ENCODE assay signal across 11 mouse cellular contexts in the genomic region with DNA sequence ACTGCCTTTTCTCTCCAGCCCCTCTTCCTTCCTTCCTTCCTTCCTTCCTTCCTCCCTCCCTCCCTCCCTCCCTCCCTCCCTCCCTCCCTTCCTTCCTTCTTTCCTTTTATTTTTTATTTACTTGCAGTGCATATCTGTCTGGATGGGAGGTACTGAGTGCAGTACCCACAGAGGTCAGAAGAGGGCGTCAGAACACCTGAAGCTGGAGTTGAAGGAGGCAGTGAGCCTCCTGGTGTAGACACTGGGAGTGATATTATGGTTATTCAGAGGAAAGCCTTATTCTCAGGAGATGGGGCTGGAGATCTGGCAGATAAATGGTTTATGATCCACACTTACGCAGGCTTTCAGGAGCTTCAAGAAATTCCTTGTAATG. TPM values are rescaled to one million over a fixed set of nuclear protein-coding genes. Genes with fewer than 3 reads are reported as not detected.
DNase-seq lines count a peak whose midpoint lies in the region; ATAC-seq lines count a peak whose summit lies in the region.
"Had no signal": no experiment of that assay in that cellular context is flagged by ENCODE, and none has a peak within 500 bp of the region (broad histone marks: within the 10 kb centered on the region; RNA-seq: fewer than 3 reads in every experiment).

No protein-coding gene starts in this region.

- WGBS in heart, embryonic 10.5 days, result 44% methylated on average over 2 of the region's 2 CpGs

- peak; percentile 33 for DNase-seq in heart, postnatal 4 days
- no peak for DNase-seq in heart, embryonic 10.5 days (ENCODE audit: low spot score)
- DNase-seq in 416B (ENCODE audit: low read depth), result peak; percentile 77
- peak; percentile 28 for DNase-seq in T-cell, adult 2 months (ENCODE audit: low spot score)
- DNase-seq in frontal cortex, adult 2 months (ENCODE audit: extremely low spot score in 1 of 2, low spot score in 1 of 2), result peak; percentile 31 to 83
- DNase-seq in naive thymus-derived CD4-positive, alpha-beta T cell, adult 2 months (ENCODE audit: low read depth), result peak; percentile 49
- DNase-seq in urinary bladder, postnatal 10 days (ENCODE audit: low spot score), result no peak

- no peaks in the 10 kb centered on the region for H3K4me1 ChIP-seq in heart, embryonic 10.5 days

- no peak overlapping the region for H3K27ac ChIP-seq in heart, embryonic 10.5 days

- H3K4me3 ChIP-seq in heart, embryonic 10.5 days, result no peak overlapping the region

- no peak for ATAC-seq in activated CD4-positive, CD25-positive, alpha-beta regulatory T cell, adult 4 months

- no peaks in the 10 kb centered on the region for H3K36me3 ChIP-seq in heart, embryonic 10.5 days

- peaks cover 40% of the 10 kb centered on the region for H3K27me3 ChIP-seq in heart, embryonic 10.5 days (ENCODE audit: insufficient read depth, poor library complexity, severe bottlenecking)

- H3K9me3 ChIP-seq in heart, embryonic 10.5 days, result no peaks in the 10 kb centered on the region

RNA-seq across cellular contexts. Expression of a gene that starts 16.0 kb away (rescaled TPM):
- not detected for total RNA-seq in heart, postnatal 4 days (2021)
- not detected in 2 replicates for polyA plus RNA-seq in heart, embryonic 10.5 days (2016; fragmentation: Nextera tagmentation; extraction: Ambion mirVana)
- 0.82 and 0.99 TPM in 2 replicates for polyA plus RNA-seq in frontal cortex, adult 2 months (2012; rRNA removed)
- not detected for polyA plus RNA-seq in activated CD4-positive, CD25-positive, alpha-beta regulatory T cell, adult 4 months (2017; shearing (Covaris generic))
- total RNA-seq: heart, postnatal 36 days had no signal
- polyA plus RNA-seq: lung, embryonic 16.5 days; stomach, embryonic 16.5 days had no signal

RNA-seq across cellular contexts. Expression of a gene that starts 20.1 kb away (rescaled TPM):
- total RNA-seq in heart, postnatal 4 days (2021), result not detected
- polyA plus RNA-seq in heart, embryonic 10.5 days (2016; fragmentation: Nextera tagmentation; extraction: Ambion mirVana), result not detected in 2 replicates
- not detected in 2 replicates for polyA plus RNA-seq in frontal cortex, adult 2 months (2012; rRNA removed)
- not detected for polyA plus RNA-seq in activated CD4-positive, CD25-positive, alpha-beta regulatory T cell, adult 4 months (2017; shearing (Covaris generic))
- total RNA-seq: heart, postnatal 36 days had no signal
- polyA plus RNA-seq: lung, embryonic 16.5 days had no signal

RNA-seq across cellular contexts. Expression of a gene that starts 29.5 kb away (rescaled TPM):
- total RNA-seq in heart, postnatal 4 days (2021), result under 1 TPM; 0.71 to 0.92 TPM
- 0.60 and 1.2 TPM in 2 replicates for polyA plus RNA-seq in heart, embryonic 10.5 days (2016; fragmentation: Nextera tagmentation; extraction: Ambion mirVana)
- 4.8 and 5.4 TPM in 2 replicates for polyA plus RNA-seq in frontal cortex, adult 2 months (2012; rRNA removed)
- polyA plus RNA-seq in activated CD4-positive, CD25-positive, alpha-beta regulatory T cell, adult 4 months (2017; shearing (Covaris generic)), result under 1 TPM; 0.51 to 0.73 TPM

RNA-seq across cellular contexts. Expression of a gene that starts 30.7 kb away (rescaled TPM):
- total RNA-seq in heart, postnatal 4 days (2021), result 10 to 100 TPM; 72.0 to 72.7 TPM
- 121 and 136 TPM in 2 replicates for polyA plus RNA-seq in heart, embryonic 10.5 days (2016; fragmentation: Nextera tagmentation; extraction: Ambion mirVana)
- polyA plus RNA-seq in frontal cortex, adult 2 months (2012; rRNA removed), result 114 and 118 TPM in 2 replicates
- polyA plus RNA-seq in activated CD4-positive, CD25-positive, alpha-beta regulatory T cell, adult 4 months (2017; shearing (Covaris generic)), result 10 to 100 TPM; 74.0 to 88.7 TPM

RNA-seq across cellular contexts. Expression of a gene that starts 30.7 kb away (rescaled TPM):
- under 1 TPM; 0.61 to 0.79 TPM for total RNA-seq in heart, postnatal 4 days (2021)
- polyA plus RNA-seq in heart, embryonic 10.5 days (2016; fragmentation: Nextera tagmentation; extraction: Ambion mirVana), result 0.87 and 0.88 TPM in 2 replicates
- 2.1 TPM in 2 replicates for polyA plus RNA-seq in frontal cortex, adult 2 months (2012; rRNA removed)
- polyA plus RNA-seq in activated CD4-positive, CD25-positive, alpha-beta regulatory T cell, adult 4 months (2017; shearing (Covaris generic)), result 1 to 10 TPM; 1.0 to 1.7 TPM

Comparison
In these comparisons a context has a peak if more than half of its experiments do, and no peak if none do; other contexts are left out.
1. DNase-seq: peak in heart, postnatal 4 days (single experiment), 416B (single experiment), T-cell, adult 2 months (single experiment), frontal cortex, adult 2 months (2 of 2) and naive thymus-derived CD4-positive, alpha-beta T cell, adult 2 months (single experiment); none in heart, embryonic 10.5 days (single experiment) and urinary bladder, postnatal 10 days (single experiment).